Mouse (Mus musculus): ENCODE measurements around the gene Emilin2.

Gene Emilin2

DNA sequence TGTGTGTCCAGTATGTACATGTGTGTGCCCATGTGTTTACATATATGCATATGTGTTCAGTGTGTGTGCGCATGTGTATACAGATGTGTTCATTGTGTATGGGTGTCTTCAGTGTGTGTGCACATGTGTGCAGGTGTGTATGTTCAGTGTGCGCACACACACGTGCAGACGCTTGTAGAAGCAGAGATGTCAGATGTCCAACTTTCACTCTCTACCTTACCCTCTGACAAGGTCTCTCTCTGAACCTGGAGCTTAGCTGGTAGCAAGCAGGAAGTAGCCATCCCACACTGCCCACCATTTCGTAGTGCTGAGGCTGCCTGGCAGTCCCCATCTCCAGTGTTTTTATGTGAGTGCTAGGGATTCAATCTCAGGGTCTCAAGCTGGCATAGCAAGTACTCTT lies 3.5 kb downstream of the Emilin2 start:
- no peak for TF ChIP-seq GATA4 (IDR thresholded peaks at IDR 0.05; ENCODE audit: insufficient replicate concordance, low read length)

DNA sequence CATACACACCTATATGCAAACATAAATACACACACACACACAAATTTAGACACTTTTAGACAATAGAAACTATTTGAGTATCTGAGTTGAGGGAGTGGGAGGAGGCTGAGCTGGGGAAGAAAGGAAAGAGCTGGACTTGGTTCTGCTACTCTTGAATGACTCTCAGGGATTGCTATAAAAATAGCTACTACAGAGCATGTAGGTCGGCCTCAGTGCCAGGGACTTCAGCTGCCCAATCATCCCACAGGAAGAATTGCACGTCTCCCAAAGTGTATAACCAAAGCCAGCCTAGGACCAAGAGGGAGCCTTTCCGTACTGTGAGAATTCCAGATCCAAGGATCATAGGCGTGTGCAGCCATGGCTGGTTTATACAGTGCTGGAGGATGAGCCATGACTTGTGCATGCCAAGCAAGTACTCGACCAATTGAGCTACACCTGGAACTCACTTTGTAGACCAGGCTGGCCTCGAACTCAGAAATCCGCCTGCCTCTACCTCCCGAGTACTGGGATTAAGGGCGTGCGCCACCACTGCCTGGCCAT lies 4.5 kb downstream of the Emilin2 start:
- TF ChIP-seq GATA4 (IDR thresholded peaks at IDR 0.05; ENCODE audit: insufficient replicate concordance, low read length): no peak

DNA sequence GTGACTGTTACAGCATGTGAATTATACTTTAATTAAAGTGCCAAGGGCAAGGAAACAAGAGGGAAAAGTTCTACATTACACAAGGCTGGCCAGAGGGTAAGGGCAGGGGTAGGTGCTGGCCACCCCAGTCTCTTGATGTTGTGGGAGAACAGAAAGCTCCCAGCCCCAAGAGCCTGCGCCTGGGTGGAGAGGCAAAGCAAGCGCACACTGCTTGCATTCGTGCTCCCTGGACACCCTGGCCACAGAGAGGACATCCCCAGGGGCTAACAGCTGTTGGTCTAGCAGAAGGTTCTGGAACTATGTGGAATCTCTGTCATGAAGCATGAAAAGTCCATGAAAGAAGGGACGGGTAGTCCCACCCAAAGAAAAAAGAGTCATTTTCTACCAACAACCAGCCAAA lies 5.1 kb downstream of the Emilin2 start:
- no peak for TF ChIP-seq GATA4 (IDR thresholded peaks at IDR 0.05; ENCODE audit: insufficient replicate concordance, low read length)

DNA sequence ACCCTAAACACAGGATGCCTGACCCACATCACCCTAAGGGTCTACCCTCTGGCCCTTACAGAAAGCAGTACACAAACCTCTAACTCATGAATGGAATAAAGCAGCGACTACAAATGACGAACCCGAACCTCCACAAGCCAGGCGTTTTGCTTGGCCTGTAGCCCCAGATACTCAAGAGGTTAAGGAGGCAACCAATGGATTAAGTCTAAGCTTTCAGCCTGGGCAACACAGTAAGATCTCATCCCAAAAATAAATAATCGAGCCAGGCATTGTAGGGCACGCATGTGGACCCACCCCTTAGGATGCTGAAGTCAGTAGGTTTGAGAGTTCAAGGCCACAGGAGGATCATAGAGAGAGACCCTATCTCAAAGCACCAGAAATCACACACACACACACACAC lies 5.7 kb downstream of the Emilin2 start:
- no peak for TF ChIP-seq GATA4 (IDR thresholded peaks at IDR 0.05; ENCODE audit: insufficient replicate concordance, low read length)

DNA sequence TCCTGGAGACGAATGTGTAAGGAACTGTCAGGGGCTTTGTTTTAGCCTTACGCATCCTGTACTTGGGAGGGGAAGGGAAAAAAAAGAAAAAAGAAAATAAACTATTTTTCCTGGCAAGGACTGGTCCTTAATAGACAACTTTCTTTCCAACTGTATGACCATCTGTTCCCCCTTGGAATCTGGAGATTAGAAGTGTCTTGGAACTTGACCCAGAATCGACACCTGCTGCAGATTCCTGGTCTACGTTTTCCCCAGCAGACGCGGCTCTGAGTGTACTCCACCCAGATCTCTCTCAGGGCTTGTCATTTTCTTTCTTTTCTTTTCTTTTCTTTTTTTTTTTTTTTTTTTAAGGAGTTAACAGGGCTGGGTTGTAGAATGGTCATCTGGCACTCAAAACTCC lies 8.3 kb downstream of the Emilin2 start:
- no peak for TF ChIP-seq GATA4 (IDR thresholded peaks at IDR 0.05; ENCODE audit: insufficient replicate concordance, low read length)

DNA sequence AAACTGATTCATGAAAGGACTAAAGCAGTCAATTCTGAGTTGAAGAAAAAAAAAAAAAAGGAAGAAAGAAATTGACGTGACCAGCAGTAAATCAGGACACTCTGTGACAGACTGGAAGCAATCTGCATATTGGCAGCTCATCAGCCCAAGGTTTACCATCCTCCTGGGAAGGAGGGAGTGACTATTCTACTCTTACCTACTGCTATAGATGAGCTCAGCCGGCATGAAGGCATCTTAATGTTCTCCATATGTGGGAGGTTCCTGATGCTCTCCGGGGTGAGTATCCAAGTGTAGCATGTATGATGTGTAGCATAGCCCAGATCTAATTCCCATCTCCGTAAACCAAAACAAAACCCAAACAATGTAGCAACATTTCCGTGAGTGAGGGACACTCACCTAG lies 10.4 kb downstream of the Emilin2 start:
- TF ChIP-seq GATA4 (IDR thresholded peaks at IDR 0.05; ENCODE audit: insufficient replicate concordance, low read length): no peak

DNA sequence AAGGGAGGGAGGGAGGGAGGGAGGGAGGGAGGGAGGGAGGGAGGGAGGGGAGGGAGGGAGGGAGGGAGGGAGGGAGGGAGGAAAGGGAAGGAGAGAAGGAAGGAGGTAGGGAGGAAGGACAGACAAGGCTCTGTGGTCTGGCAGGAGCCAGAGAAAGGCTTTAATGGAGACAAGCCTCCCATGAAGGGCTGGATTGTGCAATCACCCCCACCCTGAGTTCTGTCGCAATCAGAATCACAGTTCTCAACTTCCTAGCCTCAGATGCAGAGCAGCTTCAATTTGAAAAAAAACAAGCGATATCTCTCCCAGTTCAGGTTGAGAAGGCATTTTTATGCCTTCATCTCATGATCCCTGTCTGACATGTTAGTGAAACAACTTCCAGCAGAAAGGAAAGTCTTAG lies 11.4 kb downstream of the Emilin2 start:
- no peak for TF ChIP-seq GATA4 (IDR thresholded peaks at IDR 0.05; ENCODE audit: insufficient replicate concordance, low read length)

DNA sequence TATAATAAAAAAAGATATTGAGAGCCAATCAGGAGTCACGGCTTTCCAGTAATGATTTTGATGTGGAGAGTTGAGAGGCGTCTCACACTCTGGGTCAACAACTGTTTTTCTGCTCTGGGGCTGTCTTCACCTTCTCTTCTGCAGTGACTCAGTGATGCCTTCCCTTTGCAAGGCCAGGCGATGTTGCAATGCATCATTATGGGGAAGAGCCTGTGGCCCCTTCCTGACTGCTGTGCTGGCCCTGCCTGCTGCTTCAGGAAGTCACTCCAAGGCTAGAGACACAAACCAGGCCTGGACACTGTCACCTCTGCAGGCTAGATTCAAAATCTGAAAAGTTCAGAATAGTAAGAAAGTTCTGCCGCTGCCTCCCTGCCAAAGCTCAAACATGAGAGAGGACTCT lies 11.9 kb downstream of the Emilin2 start:
- TF ChIP-seq GATA4 (IDR thresholded peaks at IDR 0.05; ENCODE audit: insufficient replicate concordance, low read length): no peak

DNA sequence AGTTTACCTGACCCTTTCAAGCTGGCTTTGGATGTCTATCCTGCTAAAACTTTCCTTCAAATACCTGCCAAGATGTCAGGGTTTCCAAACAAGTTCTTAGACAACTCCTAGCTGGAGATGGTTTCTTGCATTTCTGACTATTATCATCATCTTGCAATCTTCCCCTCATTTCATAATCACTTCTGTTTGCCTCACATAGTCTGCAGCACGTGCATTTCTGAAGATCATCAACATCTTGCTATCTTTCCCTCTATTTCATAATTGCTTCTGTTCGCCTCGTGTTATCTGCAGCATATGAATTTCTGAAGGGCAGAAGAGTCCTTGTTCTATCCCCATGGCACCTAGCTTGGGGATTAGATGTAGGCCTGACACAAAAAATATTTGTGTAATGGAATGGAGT lies 17.2 kb downstream of the Emilin2 start:
- no peak for TF ChIP-seq GATA4 (IDR thresholded peaks at IDR 0.05; ENCODE audit: insufficient replicate concordance, low read length)

DNA sequence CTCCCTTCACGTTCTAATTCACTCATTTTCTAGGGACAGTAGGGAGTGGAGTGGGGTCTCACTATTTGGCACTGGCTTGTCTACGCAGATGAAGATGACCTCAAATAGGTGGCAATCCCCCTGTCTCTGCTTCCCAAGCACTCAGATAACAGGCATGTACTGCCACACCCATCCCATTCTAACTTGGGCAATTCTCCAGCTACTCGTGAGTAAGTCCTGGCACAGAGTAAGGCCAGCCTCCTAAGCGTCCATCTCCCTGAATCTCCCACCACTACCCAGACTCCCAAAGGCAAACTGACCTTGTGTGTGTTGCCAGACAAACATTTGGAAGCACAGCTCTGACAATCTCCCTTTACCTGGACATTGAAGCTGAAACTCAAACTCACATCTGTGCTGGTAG lies 18.9 kb downstream of the Emilin2 start:
- no peak for TF ChIP-seq GATA4 (IDR thresholded peaks at IDR 0.05; ENCODE audit: insufficient replicate concordance, low read length)

DNA sequence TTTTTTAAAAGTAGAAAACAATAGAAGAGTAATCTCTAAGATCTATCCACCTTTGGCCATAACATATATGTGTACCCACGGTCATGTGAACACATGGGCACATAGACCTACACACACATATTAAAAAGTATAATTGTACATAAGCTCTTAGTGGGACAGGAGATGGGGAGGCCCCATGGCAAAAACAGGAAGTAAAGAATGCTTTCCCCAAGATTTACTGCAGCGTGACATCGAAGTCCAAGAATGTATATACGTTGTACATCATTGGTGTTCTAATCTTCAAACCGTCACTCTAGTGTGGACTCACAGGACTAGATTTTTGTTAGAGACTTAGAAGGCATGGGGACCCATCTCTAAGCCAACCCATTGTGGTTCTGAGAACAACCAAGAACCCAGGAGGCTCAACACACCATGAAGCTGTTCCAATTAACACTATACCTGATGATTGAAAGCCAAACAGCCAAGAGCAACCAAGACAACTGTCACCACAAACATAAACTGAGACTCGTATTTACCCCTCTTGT lies 19.8 kb downstream of the Emilin2 start:
- TF ChIP-seq GATA4 (IDR thresholded peaks at IDR 0.05; ENCODE audit: insufficient replicate concordance, low read length): no peak

DNA sequence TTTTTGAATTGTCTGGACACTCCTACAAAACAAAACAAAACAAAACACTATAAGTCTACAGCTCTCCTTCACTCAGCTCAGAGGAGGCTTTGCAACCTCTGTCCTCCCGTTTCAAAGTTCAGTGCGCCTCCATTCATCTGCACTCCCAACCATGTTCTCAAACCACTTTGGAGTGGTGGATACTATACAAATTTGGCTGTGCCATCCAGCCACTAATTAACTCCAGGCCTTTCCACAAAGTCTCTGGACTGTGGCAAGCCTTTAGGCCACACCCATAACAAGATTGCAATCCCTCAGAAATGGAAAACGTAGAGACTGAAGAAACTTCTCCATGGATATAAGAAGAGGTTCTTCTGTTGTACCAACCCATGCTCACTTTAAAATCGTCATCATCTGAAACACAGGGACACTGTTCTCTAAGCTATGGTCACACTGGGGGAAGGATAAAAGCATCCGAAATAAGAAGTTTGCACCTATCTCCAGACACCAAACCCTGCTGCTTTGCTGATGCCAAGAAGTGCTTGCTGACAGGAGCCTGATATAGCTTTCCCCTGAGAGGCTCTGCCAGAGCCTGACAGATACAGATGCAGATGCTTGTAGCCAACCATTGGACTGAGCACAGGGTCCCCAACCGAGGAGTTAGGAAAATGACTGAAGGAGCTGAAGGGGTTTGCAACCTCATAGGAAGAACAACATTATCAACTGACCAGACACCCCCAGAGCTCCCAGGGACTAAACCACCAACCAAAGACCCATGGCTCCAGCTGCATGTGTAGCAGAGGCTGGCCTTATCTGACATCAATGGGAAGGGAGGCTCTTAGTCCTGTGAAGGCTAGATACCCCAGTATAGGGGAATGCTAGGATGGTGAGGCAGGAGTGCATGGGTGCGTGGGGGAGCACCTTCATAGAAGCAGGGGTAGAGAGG lies 21.0 kb downstream of the Emilin2 start:
- no peak for TF ChIP-seq GATA4 (IDR thresholded peaks at IDR 0.05; ENCODE audit: insufficient replicate concordance, low read length)

DNA sequence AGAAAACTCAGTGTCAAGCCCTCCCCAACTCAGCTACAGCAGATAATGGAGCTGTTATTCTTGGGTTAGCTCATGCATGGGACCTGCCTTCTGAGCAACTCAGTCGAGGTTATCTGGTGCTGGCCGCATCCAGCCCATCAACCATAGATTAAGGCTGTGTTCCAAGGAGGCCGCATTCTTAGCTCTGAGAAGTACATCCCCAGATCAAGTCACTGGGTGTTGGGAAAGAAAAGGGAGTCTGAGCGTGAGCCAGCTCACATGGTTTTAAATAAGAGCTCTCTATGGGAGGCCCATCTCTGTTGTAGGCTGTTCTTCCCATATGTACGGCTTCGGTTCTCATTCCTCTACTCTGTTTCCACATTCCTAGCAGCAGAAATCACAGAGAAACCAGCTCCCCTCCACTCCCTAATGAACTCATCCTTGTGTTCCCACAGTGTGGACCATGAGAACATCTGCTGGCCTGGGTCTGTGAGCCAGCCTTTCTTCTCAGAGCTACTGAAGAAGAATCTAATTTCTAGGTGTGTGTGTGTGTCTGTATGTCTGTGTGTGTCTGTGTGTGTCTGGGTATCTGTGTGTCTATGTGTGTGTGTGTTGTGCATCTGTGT lies 22.1 kb downstream of the Emilin2 start:
- no peak for TF ChIP-seq GATA4 (IDR thresholded peaks at IDR 0.05; ENCODE audit: insufficient replicate concordance, low read length)

DNA sequence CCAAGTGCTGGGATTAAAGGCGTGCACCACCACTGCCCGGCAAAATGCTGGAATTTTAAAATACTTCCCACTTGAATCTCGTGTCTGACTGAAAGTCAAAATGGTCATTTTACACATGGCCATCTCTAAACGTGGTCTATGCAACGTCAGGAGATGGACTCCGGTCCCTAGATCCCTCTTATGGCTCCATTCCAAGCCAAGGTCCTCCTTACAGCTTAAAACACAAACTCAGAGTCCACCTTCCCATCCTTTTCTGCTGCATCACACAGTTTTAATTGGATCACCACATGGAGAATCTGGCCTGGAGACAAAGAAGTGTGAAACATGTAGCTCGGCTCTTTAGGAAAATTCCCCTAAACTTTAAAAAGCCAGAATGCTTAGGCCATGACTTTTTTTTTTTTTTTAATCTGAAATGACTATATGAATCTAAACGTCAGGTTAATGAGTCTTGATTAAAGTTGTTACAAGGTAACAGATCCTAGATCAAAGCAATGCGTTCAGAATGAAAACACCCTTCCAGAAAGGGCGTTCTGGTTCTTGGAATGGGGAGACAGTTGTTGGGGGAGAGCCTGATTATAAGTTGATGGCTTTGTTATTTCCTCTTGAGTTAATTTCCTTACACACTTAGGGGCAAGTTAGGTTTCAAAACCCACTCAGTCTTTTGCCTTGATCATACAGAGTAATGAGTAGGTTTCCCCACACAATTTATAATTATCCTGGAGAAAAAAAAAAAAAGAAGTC lies 22.8 kb downstream of the Emilin2 start:
- no peak for TF ChIP-seq GATA4 (IDR thresholded peaks at IDR 0.05; ENCODE audit: insufficient replicate concordance, low read length)

DNA sequence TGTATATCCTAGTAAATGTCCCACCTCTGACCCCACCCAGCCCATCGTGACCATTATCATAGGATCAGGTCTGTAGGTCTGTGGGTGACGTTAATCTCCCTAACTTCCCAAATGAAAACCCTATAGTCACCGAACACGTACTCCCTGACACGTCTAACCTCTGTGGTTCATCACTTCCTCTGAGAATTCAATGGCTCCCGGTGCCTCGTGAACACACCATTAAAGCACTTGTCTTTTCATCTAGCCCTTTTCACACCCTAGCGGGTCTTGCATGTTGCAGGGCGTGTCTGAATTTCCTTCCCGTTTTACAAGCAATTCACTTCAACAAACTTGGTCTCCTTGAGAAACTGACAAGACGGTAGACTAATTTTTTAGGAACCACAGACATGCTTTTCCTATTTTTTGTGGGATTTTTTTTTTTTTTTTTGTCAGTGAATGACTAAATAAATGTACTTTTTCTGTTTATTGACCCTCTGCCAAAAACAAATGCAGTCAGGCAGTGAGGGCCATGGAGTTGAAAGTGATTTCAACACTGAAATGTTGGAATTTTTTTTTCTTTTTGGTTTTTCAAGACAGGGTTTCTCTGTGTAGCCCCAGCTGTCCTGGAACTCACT lies 23.5 kb downstream of the Emilin2 start:
- TF ChIP-seq GATA4 (IDR thresholded peaks at IDR 0.05; ENCODE audit: insufficient replicate concordance, low read length): no peak

Data from liver, adult (tissue).